Mouse (Mus musculus) embryonic fibroblast, embryonic 13.5 days (primary cell): Measurements from ENCODE around the gene H2-M10.4. TPM values are rescaled to one million over a fixed set of nuclear protein-coding genes. Genes with fewer than 3 reads are reported as not detected.
"Not testable (repeated sequence)": the region's sequence is repeated elsewhere in the genome, so short reads cannot be mapped to it uniquely, and the experiment has no call there.

Experiments
- H3K27ac ChIP-seq: 2 replicates; pipeline ENCODE4 v1.5.1; 2012; ENCODE audit warnings: low read length, control low read depth, inconsistent platforms; ENCODE audit not compliant: insufficient read depth
- H3K4me1 ChIP-seq: 2 replicates; pipeline ENCODE4 v1.6.1; 2011; ENCODE audit warnings: low read length; ENCODE audit not compliant: control insufficient read depth, insufficient read depth
- H3K4me3 ChIP-seq: 2 replicates; pipeline ENCODE4 v1.5.1; 2011; ENCODE audit warnings: mild to moderate bottlenecking, control low read depth, low read length; ENCODE audit not compliant: insufficient read depth
- CTCF ChIP-seq: IDR thresholded peaks from 2 replicates; pipeline ENCODE4 v1.5.1; 2011; ENCODE audit warnings: mild to moderate bottlenecking, control low read depth, low read length, moderate library complexity, borderline replicate concordance; ENCODE audit not compliant: insufficient read depth
- POLR2A ChIP-seq: IDR thresholded peaks from 2 replicates; pipeline ENCODE4 v1.6.1; 2011; ENCODE audit warnings: low read depth, mild to moderate bottlenecking, control low read depth, low read length, moderate library complexity
- polyA plus RNA-seq: library from polyadenylated mRNA; stranded (reverse); fragments of >200 nt; gene quantifications from 2 replicates; pipeline ENCODE4 v1.2.4, GENCODE M21; 2011; ENCODE audit warnings: low read depth; ENCODE audit not compliant: missing spikeins, insufficient read length

Gene H2-M10.4
- polyA plus RNA-seq = not detected in 2 replicates

GRCm38 (mm10) chr17:36462234-36462633 is at the start of gene H2-M10.4:
Gene H2-M10.4 (minus strand): TSS chr17:36462334.
- no peaks in the 10 kb centered on the region for H3K4me1 ChIP-seq
- H3K4me3 ChIP-seq = no peak within 1 kb of the TSS
- TF ChIP-seq POLR2A (no peak), CTCF (no peak)
- H3K27ac ChIP-seq = no peak within 1 kb of the TSS

- TF ChIP-seq POLR2A (no peak), CTCF (no peak)
These were observed 41.8 kb upstream of the H2-M10.4 start for GRCm38 (mm10) chr17:36503910-36504309.

GRCm38 (mm10) chr17:36500435-36500834 is 38.3 kb upstream of the H2-M10.4 start:
- Histone ChIP-seq H3K27ac (no peak overlapping the region), H3K4me3 (no peak overlapping the region), H3K4me1 (no peaks in the 10 kb centered on the region)
- no peak for TF ChIP-seq CTCF

More at GRCm38 (mm10) chr17:36503910-36504309, 41.8 kb upstream of the H2-M10.4 start:
- Histone ChIP-seq H3K4me1 (no peaks in the 10 kb centered on the region), H3K27ac (no peak overlapping the region), H3K4me3 (no peak overlapping the region)

- not testable (repeated sequence) for H3K4me3 ChIP-seq, H3K27ac ChIP-seq, H3K4me1 ChIP-seq
These were observed 26.0 kb upstream of the H2-M10.4 start for GRCm38 (mm10) chr17:36488181-36488580.

GRCm38 (mm10) chr17:36486687-36487230 is 24.6 kb upstream of the H2-M10.4 start:
- Histone ChIP-seq H3K27ac (no peak overlapping the region), H3K4me3 (no peak overlapping the region), H3K4me1 (no peaks in the 10 kb centered on the region)
- TF ChIP-seq CTCF = no peak
- TF ChIP-seq POLR2A = no peak

GRCm38 (mm10) chr17:36483865-36484264 is 21.7 kb upstream of the H2-M10.4 start:
- TF ChIP-seq CTCF (no peak), POLR2A (no peak)

GRCm38 (mm10) chr17:36456260-36456659 is 5.9 kb downstream of the H2-M10.4 start:
- H3K4me1 ChIP-seq = no peaks in the 10 kb centered on the region
- no peak for TF ChIP-seq CTCF
- no peak overlapping the region for H3K27ac ChIP-seq
- no peak overlapping the region for H3K4me3 ChIP-seq

More at GRCm38 (mm10) chr17:36483865-36484264, 21.7 kb upstream of the H2-M10.4 start:
- no peak overlapping the region for H3K27ac ChIP-seq
- no peak overlapping the region for H3K4me3 ChIP-seq
- H3K4me1 ChIP-seq = no peaks in the 10 kb centered on the region

GRCm38 (mm10) chr17:36431411-36431810 is 30.7 kb downstream of the H2-M10.4 start:
- Histone ChIP-seq H3K4me3 (no peak overlapping the region), H3K27ac (no peak overlapping the region), H3K4me1 (no peaks in the 10 kb centered on the region)
- TF ChIP-seq POLR2A (no peak), CTCF (no peak)

- TF ChIP-seq CTCF (0 out of 2 replicates have a peak, but pooled peaks have one; percentile 12), POLR2A (no peak)
- no peak overlapping the region for H3K27ac ChIP-seq
These were observed 43.9 kb downstream of the H2-M10.4 start for GRCm38 (mm10) chr17:36418091-36418754.

GRCm38 (mm10) chr17:36417416-36417815 is 44.7 kb downstream of the H2-M10.4 start:
- Histone ChIP-seq H3K4me1 (no peaks in the 10 kb centered on the region), H3K4me3 (no peak overlapping the region), H3K27ac (no peak overlapping the region)
- TF ChIP-seq CTCF (no peak), POLR2A (no peak)

More at GRCm38 (mm10) chr17:36418091-36418754, 43.9 kb downstream of the H2-M10.4 start:
- no peak overlapping the region for H3K4me3 ChIP-seq
- H3K4me1 ChIP-seq = no peaks in the 10 kb centered on the region
